Mouse (Mus musculus) kidney, postnatal 10 days (tissue): ENCODE data around the gene Pappa2.
A peak's percentile ranks its signal among the peaks of the same experiment; 100 is the strongest.

ENCODE experiments used
- DNase-seq: peaks from one replicate; pipeline ENCODE4 v3.0.0; 2021; ENCODE audit warnings: mixed read lengths

Gene Pappa2

GRCm38 (mm10) chr1:158764211-158764610, 216.1 kb downstream of the Pappa2 start:
- no peak for DNase-seq

- peak; percentile 6 for DNase-seq
Observed at GRCm38 (mm10) chr1:158748356-158749096, 231.8 kb downstream of the Pappa2 start.

DNA sequence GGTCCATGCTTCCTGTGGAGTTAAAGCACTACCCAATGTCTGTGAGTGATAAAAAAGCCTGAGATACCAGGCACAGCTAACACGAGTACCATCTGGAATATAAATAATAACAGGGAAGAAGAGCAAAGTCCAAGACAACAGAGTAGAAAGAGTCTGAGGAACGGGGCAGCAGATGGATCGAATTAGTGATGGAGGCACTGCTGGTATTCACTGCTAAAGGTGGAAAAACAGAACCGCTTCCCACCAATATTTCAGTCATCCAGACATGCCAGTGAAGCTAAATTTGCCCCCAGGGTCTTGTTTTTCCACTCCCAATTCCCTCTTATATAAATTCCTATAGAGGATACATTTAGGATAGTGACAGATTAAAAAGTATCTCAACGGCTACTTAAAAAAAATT, 238.8 kb downstream of the Pappa2 start:
- DNase-seq = no peak

GRCm38 (mm10) chr1:158740949-158741348, 239.3 kb downstream of the Pappa2 start:
- no peak for DNase-seq

DNA sequence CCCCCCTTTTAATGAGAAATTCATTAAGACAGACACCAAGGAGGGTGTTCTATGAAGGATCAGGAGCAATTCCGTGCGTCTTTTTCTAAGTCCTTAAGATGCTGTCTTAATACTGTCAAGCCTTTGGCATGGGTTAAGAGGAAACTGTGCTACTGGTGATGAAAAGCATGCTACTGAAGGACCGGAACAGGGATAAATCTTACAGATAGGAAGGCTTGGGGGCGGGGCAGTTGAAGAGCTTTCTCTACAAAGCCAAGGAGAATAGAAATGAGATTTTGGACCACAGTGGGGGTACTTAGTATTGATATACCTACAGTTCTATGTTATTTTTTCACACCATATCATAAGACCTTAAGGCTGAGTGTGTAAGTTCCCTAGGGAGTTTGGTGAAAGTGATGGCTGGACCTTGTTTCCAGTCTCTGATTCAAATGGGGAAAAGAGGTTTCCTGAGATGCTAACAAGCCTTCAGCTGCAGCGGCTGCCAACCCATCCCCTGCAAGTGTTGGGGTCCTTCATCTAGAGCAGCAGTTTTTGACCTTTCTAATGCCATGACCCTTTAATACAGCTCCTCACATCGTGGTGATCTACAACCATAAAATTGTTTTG, 240.0 kb downstream of the Pappa2 start:
- peak; percentile 51 for DNase-seq

GRCm38 (mm10) chr1:158739132-158739919, 241.0 kb downstream of the Pappa2 start:
- DNase-seq = peak; percentile 18

- DNase-seq = peak; percentile 12
Observed at GRCm38 (mm10) chr1:158732868-158733496, 247.3 kb downstream of the Pappa2 start.

DNA sequence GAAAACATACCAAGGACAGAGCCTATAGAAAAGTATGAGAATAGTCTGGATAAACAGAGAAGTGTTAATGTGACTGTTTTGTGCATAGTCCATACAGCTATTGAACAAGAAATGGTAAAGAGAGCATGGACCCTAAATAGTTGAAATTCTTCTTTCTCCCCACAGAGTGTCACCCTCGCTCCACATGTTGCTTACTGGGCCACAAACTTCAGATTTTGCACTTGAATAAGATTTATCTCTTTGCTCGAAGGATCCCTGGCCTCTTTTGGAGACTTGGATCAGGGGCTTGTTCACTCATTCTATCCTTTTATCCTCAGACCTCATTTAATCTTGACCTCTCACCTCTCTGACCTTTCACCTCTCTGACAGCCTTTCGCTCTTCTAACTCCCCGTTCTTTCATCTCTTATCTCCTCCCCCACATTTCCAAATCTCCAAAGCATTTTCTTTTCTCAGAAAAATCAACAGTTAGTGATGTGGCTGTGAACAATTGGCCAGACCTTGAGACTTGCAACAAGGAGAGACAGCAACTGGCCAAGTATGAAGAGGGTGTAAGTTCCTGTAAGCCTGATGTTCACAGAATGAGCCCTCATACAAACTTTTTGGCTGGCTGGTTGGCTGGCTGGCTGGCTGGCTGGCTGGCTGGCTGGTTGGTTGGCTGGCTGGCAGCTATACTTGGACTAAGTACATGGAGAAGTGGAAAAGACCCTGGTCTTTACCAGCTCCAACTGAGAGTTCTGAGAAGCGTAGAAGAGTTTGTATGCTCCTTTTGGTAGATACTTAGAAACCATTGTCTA, 266.8 kb downstream of the Pappa2 start:
- peak; percentile 42 for DNase-seq

DNA sequence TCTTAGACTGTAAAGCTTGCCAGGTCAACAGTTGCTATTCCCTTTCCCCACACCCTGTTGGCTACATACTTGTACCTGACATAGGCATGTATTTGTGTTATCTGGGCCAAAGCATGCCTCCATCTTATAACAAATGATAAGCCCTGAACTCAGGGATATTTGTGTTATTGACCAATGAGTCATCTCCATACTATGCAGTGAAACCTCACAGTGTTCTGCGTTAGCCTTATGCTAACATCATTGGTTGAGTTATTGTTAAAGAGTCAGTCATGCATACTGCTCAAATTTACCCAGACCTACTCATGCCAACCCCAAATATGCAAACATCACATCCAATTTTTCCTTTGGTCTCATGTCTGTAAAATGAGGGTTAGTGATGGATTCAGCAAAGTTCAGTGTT, 279.0 kb downstream of the Pappa2 start:
- DNase-seq = no peak

DNA sequence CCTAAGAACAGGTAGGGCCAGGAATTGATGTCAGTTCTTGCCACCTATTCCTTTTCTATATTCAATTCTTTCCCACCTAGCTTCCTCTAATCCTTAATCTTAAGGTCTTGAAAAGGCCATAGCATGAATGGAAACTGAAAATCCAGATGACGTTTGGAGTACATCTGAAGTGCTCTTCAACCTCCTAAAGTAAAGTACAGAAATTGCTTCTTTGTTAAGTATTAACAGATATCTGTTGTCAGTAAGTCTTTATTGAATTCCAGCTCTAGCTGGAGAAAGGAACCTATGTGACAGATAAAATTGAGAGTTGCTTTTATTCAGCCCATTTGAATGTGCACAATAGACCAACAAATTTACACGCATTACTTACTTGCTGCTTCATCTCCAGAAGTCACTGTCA, 280.1 kb downstream of the Pappa2 start:
- no peak for DNase-seq

DNA sequence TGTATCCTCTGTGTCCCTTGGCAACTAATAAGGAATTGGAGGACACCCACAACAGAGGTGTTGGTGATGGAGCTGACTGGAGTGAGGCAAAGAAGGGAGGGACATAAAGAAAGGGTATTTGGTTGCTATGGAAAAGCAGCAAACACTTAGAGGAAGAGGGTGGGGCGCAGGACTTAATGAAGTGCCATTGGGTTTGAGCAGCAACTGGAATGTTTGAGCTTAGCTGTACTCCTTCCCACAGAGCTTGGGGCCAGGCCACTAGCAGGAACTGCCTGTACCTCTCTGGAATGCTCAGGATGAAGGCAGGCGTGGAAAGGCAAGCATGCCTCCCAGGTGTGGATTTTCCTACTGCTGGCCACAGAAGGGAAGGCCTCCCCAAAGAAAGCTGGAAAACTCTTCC, 281.0 kb downstream of the Pappa2 start:
- no peak for DNase-seq

- no peak for DNase-seq
Observed at GRCm38 (mm10) chr1:158697859-158698569, 282.3 kb downstream of the Pappa2 start.

GRCm38 (mm10) chr1:158697423-158697822, 282.9 kb downstream of the Pappa2 start:
- DNase-seq = no peak

- no peak for DNase-seq
Observed at GRCm38 (mm10) chr1:158687726-158688125, 292.6 kb downstream of the Pappa2 start.

GRCm38 (mm10) chr1:158669971-158670592, 310.2 kb downstream of the Pappa2 start:
- peak; percentile 82 for DNase-seq

GRCm38 (mm10) chr1:158666001-158666400, 314.3 kb downstream of the Pappa2 start:
- no peak for DNase-seq
